Mouse (Mus musculus): ENCODE results near the gene Ptpru.

DNA sequence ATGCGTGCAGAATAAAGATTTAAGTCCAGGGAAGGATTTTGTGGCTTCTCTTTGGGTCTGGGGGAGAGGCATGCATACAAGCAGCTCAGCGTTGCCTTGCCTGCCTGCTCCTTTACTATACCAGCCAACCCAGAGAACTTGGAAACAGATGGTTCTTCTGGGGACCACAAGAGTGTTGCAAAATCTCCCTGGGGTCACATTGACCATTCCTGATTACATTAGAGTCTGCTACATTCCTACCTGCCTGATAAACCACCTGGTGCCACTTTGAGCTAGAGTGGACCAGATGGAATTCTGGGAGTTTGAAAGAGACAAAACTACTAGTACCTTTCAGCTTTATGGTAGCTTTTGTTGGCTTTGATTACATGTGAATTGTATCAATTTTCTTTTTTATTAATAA, 38.7 kb upstream of the Ptpru start:
- TF ChIP-seq POLR2A (IDR thresholded peaks at IDR 0.05; ENCODE audit: insufficient read depth, low read length) (no peak), CTCF (IDR thresholded peaks at IDR 0.05; ENCODE audit: low read depth, low read length) (no peak)
